Mouse (Mus musculus) kidney, embryonic 15.5 days (tissue): Measurements from ENCODE around the gene Zc3h12c. TPM values are rescaled to one million over a fixed set of nuclear protein-coding genes. Genes with fewer than 3 reads are reported as not detected.

Experiments
- ATAC-seq: fragments of 200-750 bp; cut with Nextera tagmentation; replicated peaks from 2 replicates; pipeline ENCODE4 v1.8.0; 2017; ENCODE audit warnings: moderate TSS enrichment; ENCODE audit not compliant: low FRiP score
- H3K27ac ChIP-seq: fragments of 300-500 bp; sonication (generic); 2 replicates; pipeline ENCODE4 v1.5.1; 2015; ENCODE audit warnings: mild to moderate bottlenecking, inconsistent platforms
- H3K27me3 ChIP-seq: fragments of 300-500 bp; sonication (generic); 2 replicates; pipeline ENCODE4 v1.6.1; 2015; ENCODE audit warnings: inconsistent platforms
- H3K36me3 ChIP-seq: fragments of 300-500 bp; sonication (generic); 2 replicates; pipeline ENCODE4 v1.6.1; 2015; ENCODE audit warnings: inconsistent platforms
- H3K4me1 ChIP-seq: fragments of 300-500 bp; sonication (generic); 2 replicates; pipeline ENCODE4 v1.6.1; 2015; ENCODE audit warnings: inconsistent platforms
- H3K4me2 ChIP-seq: fragments of 300-500 bp; sonication (generic); 2 replicates; pipeline ENCODE4 v1.6.1; 2015; ENCODE audit warnings: moderate library complexity, mild to moderate bottlenecking, inconsistent platforms
- H3K4me3 ChIP-seq: fragments of 300-500 bp; sonication (generic); replicated peaks from 2 replicates; pipeline ENCODE4 v1.5.1; 2015; ENCODE audit warnings: mild to moderate bottlenecking, inconsistent platforms
- H3K9ac ChIP-seq: fragments of 300-500 bp; sonication (generic); 2 replicates; pipeline ENCODE4 v1.6.1; 2015; ENCODE audit warnings: mild to moderate bottlenecking, inconsistent platforms
- H3K9me3 ChIP-seq: fragments of 300-500 bp; sonication (generic); replicated peaks from 2 replicates; pipeline ENCODE4 v1.6.1; 2016; ENCODE audit warnings: inconsistent platforms
- WGBS: fragments of 180-500 bp; shearing (Covaris S2); methylation state at CpG from one replicate; pipeline ENCODE4 v1.1.7; 2015; ENCODE audit warnings: mixed read lengths; 5-methylcytosine and 5-hydroxymethylcytosine counted together
- microRNA-seq: library from miRNA; unstranded; fragments of <30 nt; microRNA quantifications from one replicate; pipeline ENCODE4, GENCODE M21; 2016
- polyA plus RNA-seq: library from polyadenylated mRNA; unstranded; fragments of >200 nt; fragmentation: Nextera tagmentation; extraction: Ambion mirVana; gene quantifications from 2 replicates; pipeline ENCODE4 v1.2.1, GENCODE M21; 2015

Gene Zc3h12c
- polyA plus RNA-seq, 1 experiment from 2014 or later = 3.5 TPM

DNA sequence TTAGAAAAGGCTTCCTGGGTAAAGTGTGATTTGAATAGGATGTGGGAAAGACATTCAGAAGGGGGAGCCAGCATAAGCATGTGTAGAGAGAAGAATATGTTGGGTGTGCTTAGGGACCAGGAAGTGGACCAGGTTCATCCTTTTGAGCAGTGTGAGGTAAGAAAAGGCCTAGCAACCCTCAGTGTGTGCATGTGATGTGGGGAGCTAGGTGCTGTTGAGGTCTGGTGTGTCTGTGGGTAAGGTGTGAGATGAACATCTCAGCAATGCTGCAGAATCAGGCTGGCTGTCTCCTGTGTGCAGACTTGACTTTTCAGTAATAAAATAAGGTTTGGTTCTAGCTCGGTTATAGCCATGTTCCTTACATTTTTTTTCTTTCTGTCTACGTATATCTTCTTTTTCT is 98.3 kb downstream of the Zc3h12c start:
- 93% methylated on average over 2 of the region's 2 CpGs for WGBS
- Histone ChIP-seq H3K36me3 (peaks cover 84% of the 10 kb centered on the region), H3K27me3 (no peaks in the 10 kb centered on the region)

More for the DNA sequence above, 98.3 kb downstream of the Zc3h12c start:
- Histone ChIP-seq H3K4me2 (no peak overlapping the region), H3K27ac (no peak overlapping the region), H3K4me1 (no peaks in the 10 kb centered on the region), H3K9me3 (no peaks in the 10 kb centered on the region), H3K9ac (no peak overlapping the region), H3K4me3 (no peak overlapping the region)
- no peak for ATAC-seq

Small RNAs within 50 kb of the gene (microRNA-seq; reads per million reads assigned to microRNA genes)
- gene Gm27686 (not detected), gene Mir6244 (not detected)

Other genes starting within 250 kb of the Zc3h12c start
- 105 and 129 TPM in 2 replicates for gene Fdx1, start 205.0 kb downstream of the Zc3h12c start, polyA plus RNA-seq
- gene Rdx, start 121.4 kb downstream of the Zc3h12c start, polyA plus RNA-seq = 119 and 131 TPM in 2 replicates